Mouse (Mus musculus) 3T3-L1 (cell line): ENCODE measurements around the gene Trim67.
"Not testable (repeated sequence)": the region's sequence is repeated elsewhere in the genome, so short reads cannot be mapped to it uniquely, and the experiment has no call there.

Experiments used
- DNase-seq: peaks from one replicate; pipeline ENCODE4 v3.0.0-alpha.2; 2015; ENCODE audit warnings: low read depth, low spot score

Trim67 gene

DNA sequence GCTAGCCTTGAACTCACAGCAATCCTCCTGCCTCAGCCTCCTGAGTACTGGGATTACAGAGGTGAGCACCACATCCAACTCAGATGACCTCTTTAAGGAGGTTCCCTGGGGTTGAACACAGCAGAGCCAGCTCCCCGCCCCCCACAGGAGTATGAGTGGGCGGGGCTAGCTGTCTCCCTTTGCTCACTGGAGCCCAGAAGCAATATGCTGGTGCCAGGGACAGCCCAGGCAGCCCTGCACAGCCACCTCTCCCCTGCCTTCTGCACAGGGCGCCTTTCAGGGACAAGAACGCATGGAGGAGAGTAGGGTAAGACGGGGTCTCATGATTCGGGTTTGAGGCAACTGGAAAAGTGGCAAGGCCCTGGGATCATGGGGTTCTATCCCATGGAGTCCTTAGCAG, 38.6 kb downstream of the Trim67 start:
- no peak for DNase-seq

DNA sequence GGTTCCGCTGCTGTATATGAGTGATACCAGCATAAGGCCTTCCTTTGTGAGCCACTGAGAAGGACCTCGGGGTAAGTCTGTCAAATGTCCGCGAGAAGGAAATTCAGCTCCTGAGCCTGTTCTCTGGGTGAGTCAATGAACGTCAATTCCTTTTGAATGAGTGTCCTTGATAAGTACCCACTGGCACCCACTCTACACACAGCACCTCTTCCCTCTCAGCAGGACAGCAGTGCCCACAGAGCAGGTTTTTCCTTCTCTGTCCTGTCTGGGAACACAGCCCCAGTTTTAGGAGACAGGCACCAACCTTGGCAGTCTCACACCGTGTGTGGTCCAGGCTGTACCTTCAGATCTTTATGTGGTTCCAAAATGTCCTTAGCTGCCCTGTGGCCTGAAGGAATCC, 39.0 kb downstream of the Trim67 start:
- DNase-seq = peak; percentile 39

GRCm38 (mm10) chr8:124833430-124834205, 40.7 kb downstream of the Trim67 start:
- DNase-seq = no peak

- no peak for DNase-seq
These were observed 43.0 kb downstream of the Trim67 start for GRCm38 (mm10) chr8:124835848-124836247.

DNA sequence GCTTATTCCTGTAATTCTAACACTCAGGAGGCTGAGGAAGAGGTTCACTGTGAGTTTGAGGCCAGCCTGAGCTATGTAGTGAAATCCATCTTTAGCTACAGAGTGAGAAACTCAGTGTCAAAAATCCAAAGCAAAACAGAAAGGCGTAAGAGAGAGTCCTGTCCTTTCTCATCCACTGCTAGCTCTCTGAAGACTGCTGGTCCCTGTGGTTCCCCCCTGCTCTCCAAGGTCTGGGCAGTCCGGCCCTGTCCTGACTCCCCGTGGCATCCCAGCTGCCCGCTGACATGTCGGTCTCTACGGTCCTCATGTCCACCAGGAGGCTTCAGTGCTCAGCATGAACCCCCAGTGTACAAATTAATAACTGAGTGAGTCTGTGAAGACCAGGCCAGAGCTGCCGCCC, 43.4 kb downstream of the Trim67 start:
- DNase-seq = no peak

GRCm38 (mm10) chr8:124836907-124837306, 44.0 kb downstream of the Trim67 start:
- DNase-seq = no peak

GRCm38 (mm10) chr8:124837956-124838355, 45.1 kb downstream of the Trim67 start:
- no peak for DNase-seq

GRCm38 (mm10) chr8:124839371-124839770, 46.5 kb downstream of the Trim67 start:
- DNase-seq = no peak

- no peak for DNase-seq
These were observed 48.0 kb downstream of the Trim67 start for GRCm38 (mm10) chr8:124840900-124841299.

- no peak for DNase-seq
These were observed 48.9 kb downstream of the Trim67 start for GRCm38 (mm10) chr8:124841775-124842174.

DNA sequence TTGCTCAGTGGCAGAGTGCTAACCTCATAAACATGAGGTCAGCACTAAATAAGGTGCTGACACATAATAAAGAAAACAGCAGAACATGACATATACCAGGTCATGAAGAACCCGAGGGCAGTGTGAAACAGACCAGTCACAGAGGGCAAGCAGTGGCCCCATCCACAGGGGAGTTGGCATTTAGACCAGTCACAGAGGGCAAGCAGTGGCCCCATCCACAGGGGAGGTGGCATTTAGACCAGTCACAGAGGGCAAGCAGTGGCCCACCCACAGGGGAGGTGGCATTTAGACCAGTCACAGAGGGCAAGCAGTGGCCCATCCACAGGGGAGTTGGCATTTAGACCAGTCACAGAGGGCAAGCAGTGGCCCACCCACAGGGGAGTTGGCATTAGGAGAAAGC, 50.0 kb downstream of the Trim67 start:
- DNase-seq = not testable (repeated sequence)

DNA sequence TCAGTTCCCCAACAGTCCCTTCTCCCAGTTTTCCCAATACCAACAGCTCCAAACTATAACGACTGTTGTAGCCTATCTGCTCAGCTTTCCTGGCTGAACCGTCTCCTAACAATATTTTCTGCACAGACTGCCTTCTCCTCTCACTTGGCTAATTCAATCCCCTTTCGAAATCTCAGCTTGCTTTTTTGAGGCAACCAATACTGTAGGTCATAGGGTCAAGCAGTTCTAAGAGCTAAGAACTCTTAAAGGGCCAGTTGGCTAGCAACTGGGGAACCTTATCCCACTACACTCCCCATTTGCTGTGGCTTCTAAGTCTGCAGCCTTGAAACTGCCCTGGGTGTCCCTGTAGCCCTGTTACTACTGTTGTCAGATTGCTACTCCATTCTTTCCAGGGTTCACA, 52.2 kb downstream of the Trim67 start:
- DNase-seq = no peak

- no peak for DNase-seq
These were observed 52.7 kb downstream of the Trim67 start for GRCm38 (mm10) chr8:124845573-124845972.

GRCm38 (mm10) chr8:124853511-124853910, 60.6 kb downstream of the Trim67 start:
- DNase-seq = no peak

DNA sequence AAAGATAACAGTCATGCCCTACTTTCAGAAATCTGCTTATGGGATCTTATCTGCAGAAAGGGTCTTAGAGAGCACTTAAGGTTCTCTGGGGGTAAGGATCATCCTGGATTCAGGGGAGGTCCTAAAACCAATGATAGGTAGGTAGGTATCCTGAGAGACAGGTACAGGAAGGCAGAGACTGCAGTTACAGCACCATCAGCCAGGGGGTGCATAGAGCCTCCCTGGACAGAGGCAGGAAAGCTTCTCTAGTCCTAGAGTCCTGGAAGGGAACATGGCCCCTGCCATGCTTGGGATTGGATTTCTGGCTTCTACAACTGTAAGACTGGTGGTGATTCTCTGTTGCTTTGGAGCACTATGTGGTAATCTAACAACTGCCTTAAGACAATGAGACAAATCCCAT, 66.6 kb downstream of the Trim67 start:
- peak; percentile 43 for DNase-seq

- no peak for DNase-seq
These were observed 67.3 kb downstream of the Trim67 start for GRCm38 (mm10) chr8:124860188-124860587.

GRCm38 (mm10) chr8:124862321-124863162, 69.7 kb downstream of the Trim67 start, which contains the start of the genes Gnpat and 2810004N23Rik:
Gene Gnpat, plus strand, starts transcription at chr8:124863033.
Gene 2810004N23Rik, minus strand, starts transcription at chr8:124863120.
- DNase-seq = peak; percentile 87

DNA sequence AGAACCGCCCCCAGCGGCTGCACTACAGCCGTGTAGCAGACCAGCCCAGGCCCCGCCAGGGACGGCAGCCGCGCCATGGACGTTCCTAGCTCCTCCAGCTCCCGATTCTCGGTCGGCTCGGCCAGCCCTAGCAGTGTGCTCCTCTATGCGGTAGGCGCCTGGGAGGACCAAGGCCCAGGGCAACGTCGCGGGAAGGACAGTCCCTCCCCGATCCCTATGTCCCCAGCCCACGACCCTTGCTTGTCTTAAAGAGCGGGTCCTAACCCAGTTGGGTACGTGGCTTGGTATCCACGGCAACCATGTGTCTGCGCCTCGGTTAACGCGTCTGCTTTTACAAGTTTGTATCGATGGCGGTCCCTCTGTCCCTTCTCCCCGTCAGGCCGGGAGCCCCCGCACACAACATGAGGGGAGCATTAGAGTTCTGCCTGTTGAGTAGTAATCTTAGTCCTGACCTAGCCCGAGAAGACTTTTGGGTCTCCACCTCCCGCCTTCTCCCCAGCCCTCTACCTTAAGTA, 70.3 kb downstream of the Trim67 start:
- DNase-seq = no peak

GRCm38 (mm10) chr8:124863729-124864128, 70.8 kb downstream of the Trim67 start:
- DNase-seq = no peak

- DNase-seq = no peak
These were observed 73.8 kb downstream of the Trim67 start for GRCm38 (mm10) chr8:124866669-124867068.

- no peak for DNase-seq
These were observed 74.2 kb downstream of the Trim67 start for GRCm38 (mm10) chr8:124867126-124867525.

DNA sequence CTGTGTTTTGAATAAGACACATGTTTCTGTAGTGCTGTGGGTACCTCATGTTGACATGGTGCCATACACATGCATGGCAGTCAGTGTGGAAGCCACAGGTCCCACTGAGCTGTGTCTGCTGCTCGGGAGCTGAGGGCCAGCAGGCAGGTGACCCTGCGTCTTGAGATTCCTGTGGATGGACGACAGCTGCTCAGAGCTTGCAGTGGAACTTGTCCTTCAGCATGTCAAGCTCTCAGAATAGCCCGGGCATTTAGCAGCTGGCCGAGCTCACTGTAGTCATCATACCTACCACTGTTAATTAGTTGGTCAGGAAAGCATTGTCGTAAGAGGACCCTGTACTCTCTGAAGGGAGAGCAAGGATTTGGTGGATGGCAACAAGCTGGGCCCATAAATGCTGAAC, 76.8 kb downstream of the Trim67 start:
- no peak for DNase-seq
